Mouse (Mus musculus) urinary bladder, adult 18-20 months (tissue): Measurements from ENCODE around the gene Itgbl1.
"Not testable (repeated sequence)": the region's sequence is repeated elsewhere in the genome, so short reads cannot be mapped to it uniquely, and the experiment has no call there.

ENCODE experiments used
- DNase-seq, 2 experiments: peaks; one replicate each; pipeline ENCODE4 v3.0.0; 2022; ENCODE audit warnings: low spot score in 2 of 2, mixed read lengths in 2 of 2

The Itgbl1 gene

DNA sequence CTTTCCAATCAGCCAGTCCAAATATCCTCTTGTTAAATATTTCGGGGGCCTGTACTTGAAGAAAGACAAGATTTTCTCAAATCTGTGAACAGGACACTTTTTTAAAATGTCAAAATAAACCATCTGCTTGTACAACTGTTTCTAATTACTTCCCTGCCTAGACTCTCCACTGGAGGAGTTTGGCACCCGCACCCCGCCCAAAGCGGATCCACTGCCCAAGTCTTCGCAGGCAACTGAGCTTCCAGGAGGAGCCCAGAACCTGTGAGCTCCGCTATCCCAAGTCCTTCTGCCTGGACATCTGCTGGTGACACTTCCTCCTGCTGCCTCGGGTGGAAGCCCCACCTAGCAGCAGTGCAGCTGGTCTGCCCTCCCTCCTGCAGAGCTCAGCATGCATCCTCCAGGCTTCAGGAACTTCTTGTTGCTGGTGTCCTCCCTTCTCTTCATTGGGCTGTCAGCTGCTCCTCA is at the start of gene Itgbl1:
Itgbl1 (plus strand) TSS at position 51 of the 465 bp plus-strand sequence.
- no peak for DNase-seq

DNA sequence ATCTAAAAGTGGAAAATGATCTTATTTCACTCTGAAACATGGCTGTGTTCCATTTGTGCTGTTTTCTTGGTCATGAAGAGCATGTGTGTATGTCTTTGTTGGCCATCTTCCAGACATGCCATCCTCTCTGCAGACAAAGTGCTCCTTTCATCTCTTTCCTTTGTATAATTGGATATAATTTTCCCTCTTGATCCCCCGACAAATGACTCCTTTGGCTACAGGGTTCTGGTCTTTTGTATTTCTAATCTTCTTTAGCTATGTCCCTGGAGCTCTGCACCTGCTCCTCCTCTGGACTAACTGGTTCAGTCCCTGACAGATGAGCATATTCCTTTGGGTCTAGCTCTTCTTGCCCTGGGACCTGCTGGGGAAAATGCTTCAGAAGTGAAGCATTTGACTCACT is 36.8 kb upstream of the Itgbl1 start:
- no peak for DNase-seq

DNA sequence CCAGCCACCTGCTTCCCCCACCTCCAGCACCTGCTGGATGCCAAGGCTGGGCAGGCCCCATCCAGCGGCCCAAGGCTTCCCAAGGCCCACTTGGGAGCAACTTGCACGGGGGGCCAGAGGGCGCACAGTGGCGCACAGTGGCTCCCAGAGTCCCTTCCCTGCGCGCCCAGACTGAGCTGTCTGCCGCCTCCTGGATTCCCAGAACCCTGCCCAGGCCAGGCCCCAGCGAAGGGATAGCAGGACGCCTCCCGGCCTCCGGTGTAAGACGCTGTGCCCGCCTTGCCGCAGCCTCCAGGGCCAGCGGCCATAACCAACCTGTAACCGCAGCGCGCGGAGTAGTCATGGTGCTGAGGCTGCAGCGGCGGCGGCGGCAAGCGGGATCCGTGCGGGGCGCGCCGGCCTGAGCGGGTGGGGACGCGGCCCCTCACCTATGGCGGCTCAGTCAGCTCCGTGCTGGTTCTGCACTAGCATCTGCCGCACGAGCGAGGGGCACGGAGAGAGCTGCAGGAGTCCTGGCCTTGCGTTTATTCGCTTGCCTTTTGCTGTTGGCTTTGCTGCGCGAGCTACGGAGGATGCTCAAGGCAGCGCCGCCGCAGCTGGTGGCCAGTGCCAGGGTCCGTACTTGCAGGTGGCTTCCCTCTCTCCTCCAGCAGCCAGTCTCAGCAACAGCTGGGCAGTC is 33.1 kb upstream of the Itgbl1 start, which contains the start of gene Nalcn:
Nalcn (minus strand) TSS at position 644 of the 679 bp plus-strand sequence.
- DNase-seq, result no peak

DNA sequence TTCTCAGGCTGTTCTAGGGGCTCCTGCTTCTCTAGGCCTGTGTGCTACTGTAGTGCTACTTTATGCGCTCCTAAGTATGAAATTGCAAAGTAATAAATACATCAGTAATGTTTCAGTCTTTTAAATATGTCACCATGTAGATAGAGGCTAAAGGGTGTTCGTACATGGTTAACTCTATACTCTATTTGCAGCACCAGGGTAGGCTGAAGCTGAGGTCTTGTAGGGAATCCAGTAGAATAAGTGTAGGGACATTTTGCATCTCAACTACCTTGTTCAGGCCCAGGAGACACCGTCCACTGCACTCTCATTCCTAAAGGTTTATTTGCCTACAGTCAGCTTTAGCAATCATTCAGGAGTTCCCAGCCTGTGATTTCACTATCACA is 32.6 kb upstream of the Itgbl1 start:
- no peak for DNase-seq

DNA sequence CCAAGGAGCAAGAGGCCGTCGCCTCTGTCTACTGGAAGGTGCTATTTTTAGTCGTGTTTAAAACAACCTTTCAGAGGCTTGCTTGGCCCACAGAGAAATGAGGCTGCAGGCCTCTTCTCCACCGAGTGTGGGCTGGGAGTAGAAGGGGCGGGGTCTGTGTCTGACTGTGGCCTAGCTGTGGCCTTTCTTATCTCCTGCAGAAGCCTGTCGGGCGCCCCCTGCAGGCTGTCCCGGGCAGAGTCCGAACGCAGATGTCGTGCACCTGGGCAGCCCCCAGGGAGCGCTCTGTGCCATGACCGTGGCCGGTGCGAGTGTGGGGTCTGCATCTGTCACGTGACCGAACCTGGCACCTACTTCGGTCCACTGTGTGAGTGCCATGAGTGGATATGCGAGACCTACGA is 1.3 kb downstream of the Itgbl1 start:
- no peak for DNase-seq

DNA sequence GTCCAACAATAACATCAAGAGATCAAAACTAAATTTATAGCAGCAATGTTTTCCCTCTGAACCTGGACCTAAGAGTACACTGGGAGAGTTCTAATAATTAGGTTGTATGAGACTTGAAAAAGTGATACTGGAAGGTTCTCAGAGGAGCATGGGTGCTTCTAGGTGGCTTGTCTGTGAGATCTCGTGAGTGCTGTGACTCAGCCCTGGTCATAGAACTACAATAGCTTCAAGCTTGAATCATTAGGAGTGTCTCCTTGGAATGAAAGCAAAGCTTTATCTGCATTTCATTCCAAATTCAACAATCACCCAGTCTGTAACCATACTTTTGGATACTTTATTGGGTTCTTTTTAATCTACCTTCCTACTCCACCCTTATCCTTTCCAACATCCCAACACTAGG is 2.6 kb downstream of the Itgbl1 start:
- DNase-seq, result no peak

DNA sequence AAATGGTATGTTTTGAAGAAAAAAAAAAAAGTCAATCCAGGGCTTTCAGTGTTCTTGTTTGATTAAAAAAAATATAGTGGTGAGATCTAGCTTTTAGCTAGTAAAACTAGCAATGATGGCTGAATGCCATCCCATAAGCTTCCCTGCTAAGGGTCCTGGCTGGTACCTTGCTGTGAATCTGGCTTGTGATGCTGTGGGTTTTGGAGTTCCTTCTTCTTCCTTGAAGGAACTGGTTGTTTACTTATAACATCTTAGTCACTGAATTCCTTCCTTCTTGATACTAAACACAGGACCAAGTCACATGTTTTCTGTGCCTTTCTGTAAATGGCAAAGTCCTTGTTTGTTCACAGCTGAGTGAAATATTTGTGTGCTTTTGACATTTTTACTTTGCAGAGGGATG is 3.4 kb downstream of the Itgbl1 start:
- no peak for DNase-seq

DNA sequence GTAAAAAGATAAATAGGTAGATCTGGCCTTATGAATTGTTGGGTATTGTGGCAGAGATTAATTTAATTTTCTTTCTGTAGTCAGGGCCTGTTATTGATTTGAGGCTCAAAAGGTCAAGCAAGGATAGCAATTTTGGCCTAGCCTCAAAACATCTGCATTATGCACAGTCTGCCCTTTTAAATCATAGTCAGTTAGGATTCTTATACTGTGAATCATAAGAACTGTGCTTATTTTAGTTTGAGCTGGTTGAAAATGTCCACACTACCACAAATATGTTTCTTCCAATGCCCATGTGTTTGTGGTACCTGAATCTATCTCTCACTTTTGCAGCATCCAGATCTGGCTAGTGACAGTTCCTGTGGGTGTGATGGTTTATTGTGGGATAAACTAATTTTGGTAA is 4.7 kb downstream of the Itgbl1 start:
- no peak for DNase-seq

DNA sequence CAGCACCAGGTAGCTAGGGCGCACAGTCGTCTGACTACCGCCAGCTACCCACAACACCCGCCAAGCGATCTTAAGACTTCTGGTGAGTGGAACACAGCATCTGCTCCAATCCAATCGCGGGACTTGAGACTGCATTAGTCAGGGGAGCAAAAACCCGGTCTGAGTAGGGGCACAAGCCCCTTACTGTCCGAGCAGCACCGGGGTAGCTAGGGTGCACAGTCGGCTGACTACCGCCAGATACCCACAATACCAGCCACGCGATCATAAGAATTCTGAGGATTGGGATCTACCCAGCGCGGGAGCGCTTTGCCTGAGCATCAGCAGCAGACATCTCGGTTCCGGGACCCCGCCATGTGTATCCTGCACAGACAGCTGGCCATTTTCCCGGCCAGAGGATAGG is 11.3 kb downstream of the Itgbl1 start:
- not testable (repeated sequence) for DNase-seq

DNA sequence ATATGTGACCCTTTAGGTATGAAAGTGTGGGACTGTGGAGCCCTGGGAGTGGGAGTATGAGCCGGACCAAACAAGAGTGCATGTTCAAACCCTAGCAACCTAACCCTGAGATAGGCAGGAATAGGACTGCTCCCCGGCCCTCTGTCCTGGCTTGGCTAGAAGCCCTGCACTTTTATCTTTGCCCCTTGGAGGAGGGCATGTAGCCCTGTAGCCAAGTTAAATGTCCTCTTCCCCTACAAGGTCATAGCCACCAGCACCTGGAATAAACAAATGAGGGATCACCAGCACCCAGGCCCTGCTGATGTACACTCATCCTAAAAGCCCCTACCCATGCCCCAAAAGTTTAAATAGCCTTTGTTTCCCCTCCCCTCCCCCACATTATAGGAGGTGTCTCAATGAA is 18.3 kb downstream of the Itgbl1 start:
- no peak for DNase-seq

DNA sequence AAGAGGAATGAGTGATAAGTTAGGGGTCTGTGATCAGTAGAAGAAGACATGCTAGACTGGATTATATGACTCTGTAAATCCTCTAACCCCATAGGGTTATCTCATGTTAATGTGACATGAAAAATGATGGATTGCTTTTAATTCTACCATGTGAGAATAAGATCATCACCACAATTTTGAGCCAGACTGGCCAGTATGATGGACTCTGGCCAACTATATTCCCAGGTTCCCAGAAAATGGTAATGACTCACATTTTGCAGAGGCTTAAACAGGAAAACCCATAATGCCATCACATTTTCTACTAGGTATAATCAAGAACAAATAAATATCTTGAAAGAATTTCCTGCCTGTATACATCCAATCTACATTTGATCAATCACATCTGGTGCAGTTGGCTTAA is 55.0 kb downstream of the Itgbl1 start:
- DNase-seq, result no peak

DNA sequence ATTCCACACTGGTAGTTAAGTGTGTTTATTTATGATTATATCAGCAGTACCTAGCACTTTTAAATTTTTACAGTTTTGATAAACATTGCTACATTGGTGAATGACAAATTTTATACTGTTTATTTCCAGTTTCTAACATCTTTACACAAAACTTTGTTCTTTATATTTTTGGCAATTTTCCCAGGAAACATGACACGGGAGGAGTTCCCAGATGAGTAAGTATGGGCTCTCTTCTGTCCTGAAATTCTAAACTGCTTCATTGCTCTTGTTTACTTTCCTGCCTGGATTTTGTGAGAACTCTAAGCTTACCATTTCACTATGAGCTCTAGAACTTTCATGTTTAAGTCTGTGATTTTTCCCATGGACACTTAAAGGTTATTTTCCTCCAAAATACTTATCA is 82.3 kb downstream of the Itgbl1 start:
- no peak for DNase-seq

DNA sequence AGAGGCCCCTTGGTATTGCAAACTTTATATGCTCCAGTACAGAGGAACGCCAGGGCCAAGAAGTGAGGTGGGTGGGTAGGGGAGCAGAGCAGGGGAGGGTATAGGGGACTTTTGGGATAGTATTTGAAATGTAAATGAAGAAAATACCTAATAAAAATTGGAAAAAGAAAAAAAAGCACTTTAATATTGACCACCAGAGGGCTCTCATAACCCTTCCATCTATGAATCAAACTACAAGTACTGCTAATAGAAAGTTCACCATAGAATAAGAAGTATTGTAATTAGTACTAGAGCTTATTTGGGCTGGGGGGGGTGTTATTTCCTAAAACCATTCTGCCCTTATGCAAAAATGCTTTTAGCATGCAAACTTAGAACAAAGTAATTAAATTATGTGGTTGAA is 91.2 kb downstream of the Itgbl1 start:
- DNase-seq, result no peak

DNA sequence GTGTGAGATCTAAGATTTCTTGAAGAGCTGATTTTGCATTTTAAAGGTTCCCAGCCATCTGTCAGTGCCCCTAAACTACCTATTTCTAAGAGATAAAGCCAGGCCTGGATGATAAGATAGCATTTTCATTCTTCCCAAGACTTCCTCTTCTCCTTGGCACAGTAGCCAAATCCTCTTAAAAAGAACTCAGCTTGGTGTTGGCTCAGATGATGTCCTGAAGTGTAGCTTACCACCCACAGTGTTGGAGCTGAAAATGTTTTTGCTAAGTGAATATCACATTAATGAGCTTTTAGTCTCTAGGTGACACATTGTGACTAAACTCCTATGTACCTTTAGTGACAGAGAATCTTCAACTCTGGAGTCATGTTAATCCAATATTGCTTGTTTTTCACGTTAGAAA is 99.8 kb downstream of the Itgbl1 start:
- no peak for DNase-seq

DNA sequence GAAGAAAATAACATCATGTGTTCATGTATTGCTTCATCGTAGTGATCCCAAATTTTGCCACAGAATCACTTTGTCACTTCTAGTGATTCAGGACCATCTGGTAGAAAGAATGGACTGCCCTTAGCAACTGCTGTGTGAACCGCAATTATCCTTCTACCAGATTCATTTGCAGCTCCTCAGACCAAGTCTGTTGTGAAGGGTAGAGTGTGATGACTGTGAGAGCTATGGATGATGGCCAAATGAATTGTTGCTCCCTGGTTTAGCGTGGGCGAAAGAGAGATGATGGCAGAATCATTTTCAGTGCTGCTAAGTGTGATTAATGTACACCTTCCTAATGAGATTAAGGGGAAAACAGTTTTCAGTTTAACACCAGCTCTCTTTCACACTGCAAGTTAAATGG is 100.3 kb downstream of the Itgbl1 start:
- no peak for DNase-seq

DNA sequence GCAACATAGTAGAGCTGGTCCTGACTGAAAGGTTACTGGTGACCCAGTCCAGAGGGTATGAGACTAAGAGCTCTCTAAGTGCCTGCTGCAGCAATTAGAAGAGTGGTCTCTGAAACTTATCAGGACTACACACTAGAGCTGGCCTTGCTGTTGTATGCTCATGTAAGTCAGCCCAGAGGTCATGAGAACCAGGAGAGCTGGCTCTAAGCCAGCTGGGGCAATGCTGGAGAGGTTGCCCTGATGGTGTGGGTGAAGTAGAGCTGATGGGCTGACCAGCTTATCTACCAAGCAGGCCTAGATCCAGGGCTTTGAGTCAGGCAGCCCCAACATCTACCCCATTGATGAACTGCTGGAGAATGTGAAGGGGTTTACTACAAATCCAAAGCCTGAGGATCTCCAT is 142.0 kb downstream of the Itgbl1 start:
- DNase-seq, result no peak

DNA sequence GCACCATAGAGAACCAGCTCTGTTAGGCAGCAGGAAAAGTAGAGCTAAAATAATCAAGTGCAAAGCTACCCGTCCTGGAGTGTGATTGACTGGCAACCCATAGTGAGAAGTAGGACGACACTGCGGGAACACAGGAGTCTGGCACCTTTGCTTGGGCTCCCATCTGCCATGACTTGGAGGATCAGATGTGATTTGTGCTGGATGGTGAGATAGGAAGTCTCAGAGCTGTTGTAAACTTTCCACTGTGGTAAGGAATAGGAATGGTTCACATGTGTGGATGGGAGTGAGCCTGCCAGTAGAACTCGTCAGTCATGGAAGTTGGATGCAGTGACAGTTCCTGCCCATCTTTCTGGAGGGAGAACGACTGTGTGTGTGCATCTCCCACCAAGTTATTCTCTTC is 177.9 kb downstream of the Itgbl1 start:
- DNase-seq, result no peak

DNA sequence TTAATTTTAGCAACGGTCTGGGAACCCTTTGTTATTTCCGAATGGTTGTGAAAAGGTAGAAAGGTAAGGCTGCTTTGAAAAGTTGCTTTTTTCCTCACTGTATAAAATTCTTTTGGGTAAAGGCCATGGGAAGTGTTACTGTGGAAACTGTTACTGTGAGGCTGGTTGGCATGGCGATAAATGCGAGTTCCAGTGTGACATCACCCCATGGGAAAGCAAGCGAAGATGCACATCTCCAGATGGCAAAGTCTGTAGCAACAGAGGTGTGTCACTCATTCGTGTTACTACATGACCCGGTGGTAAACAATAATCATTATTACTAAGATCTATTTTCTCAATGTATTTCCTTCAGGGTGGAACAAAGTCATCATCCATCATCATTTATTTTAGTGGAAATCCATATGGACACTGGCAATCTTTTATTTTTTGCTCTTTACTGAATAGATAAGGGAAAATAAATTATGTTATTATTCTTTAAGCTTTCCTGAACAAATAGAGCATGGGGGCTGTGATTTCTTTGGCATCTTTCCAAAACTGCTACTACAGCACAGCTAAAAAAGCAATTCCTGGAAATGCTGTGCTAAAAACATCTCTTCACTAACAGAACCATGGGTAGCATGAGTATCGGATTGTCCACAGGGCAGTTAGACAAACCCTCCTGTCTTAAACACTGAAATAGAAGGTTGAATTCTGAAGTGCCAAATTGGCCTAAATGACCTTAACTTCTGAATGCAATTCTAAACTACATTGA is 184.1 kb downstream of the Itgbl1 start:
- DNase-seq, result no peak

DNA sequence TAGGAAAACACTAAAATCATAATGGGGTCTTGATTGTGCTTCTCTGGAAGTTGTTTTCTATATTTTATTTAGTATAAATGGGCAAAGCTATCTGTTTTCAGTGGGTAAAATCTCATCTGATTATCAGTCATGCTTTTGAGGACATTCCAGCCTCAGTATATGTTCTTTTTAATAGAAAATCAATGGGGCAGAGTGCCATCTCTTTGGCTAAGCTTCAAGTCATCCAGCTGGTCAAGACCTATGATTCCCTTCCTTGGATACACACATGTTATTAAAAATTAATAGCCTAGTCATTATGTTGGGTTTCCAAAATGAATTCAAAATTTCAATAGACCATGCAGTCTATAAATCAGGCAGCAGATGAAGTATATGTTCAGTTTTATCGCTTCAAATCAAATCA is 204.8 kb downstream of the Itgbl1 start:
- DNase-seq, result no peak

DNA sequence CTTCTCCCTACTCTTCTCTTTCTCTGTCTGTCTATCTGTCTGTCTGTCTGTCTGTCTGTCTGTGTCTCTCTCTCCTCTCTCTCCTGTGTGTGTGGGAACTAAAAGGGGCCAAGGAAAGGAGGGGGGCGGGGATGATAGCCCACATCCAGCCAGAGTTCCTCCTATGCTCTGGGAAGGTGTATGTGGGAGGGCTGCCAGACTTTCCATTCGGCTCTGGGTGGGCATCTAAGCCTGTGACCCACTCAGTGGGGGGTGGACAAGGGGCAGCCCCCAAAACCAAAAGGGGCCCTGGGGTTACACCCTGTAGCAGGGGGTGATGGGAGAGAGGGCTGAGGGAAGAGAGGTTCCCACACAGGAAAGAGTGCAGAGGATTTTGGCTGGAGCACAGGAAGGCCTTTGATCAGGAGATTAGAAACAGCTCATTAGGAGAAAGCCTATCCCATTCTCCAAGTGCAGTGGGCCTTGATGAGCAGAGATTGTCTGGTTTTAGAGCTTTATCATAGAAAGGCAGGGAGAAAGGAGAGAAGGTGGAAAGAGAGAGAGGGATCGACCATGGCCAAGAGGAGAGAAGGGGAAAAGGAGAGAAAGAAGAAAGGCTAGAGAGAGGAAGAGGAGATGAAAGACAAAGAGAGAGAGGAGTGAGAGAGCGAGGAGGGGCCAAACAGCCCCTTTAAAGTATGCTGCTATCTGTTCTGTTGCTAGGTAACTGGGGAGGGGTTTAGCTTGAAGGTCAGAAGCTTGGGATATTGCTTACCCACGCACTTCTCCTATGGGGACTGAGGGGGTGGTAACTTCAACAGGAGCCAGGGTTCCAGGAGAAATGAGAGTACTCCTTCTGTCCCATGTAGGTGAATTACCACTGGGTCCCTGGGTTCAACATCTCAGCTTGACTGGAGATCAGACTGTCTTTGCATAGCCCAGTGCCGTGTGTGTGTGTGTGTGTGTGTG is 206.3 kb downstream of the Itgbl1 start:
- no peak for DNase-seq

DNA sequence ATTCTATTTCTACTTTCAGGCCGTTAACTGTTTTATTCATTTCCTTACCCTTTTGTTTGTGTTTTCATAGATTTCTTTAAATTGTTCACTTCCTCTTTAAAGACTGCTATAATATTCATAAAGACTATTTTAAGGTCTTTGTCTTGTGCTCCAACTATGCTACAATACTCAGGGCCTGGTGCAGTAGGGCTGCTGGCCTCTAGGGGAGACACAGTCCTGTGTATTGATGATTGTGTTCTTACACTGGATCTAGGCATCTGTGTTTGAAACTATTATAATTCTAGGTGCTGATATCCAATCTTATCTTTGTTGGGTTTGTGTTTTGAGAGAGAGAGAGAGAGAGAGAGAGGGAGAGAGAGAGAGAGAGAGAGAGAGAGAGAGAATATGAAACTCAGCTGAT is 268.1 kb downstream of the Itgbl1 start:
- no peak for DNase-seq

DNA sequence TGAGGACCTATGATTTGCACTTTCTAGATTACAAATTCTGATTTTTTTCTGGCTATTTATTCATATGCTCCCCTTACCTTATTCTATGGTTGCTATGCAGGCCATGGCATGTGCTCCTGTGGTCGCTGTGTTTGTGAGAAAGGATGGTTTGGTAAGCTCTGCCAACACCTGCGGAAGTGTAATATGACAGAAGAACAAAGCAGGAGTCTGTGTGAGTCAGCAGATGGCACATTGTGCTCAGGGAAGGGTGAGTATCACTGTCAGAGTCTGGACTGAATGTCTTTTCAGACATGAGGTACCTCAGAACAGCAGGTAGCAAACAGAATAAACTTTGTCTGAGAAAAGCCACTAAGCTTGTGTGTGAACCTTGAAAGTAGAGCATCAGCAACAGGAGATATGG is 306.8 kb downstream of the Itgbl1 start:
- no peak for DNase-seq
